Mouse (Mus musculus): ENCODE results near the gene Xdh.

Xdh gene

DNA sequence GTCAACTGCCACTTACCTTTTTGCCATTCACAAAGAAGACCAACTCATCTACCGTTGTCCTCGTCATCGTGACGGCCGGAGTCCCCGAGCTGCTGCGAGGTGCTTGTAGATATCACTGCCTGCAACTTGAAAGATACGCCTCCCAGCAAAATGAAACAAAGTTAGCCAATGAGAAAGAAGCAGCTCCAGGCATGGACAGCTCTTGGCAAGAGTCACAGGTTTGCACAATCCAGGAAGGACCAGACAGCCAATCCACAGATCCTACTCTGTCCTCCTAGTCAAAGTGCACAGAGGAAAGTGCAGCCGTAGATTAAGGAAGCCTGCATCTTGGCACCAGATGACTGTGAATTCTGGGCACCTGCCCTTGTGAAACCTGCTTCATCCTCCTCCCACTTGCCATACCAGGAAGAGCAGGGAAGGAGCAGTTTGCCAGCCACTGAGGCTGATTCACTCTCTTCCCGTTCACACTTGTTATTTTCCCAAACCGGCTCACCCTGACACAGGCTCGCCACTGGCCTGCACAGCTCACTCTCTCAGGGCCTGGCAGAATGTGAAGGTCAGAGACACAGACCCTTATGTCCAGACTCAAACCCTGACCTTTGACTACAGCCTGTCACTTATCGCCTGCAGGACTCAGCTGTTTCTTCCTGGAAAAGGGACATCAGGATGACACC lies at the start of gene Xdh:
TSS of gene Xdh (minus strand) at position 135 of the 674 bp plus-strand sequence.
- no peak for DNase-seq (ENCODE audit: low spot score)

DNA sequence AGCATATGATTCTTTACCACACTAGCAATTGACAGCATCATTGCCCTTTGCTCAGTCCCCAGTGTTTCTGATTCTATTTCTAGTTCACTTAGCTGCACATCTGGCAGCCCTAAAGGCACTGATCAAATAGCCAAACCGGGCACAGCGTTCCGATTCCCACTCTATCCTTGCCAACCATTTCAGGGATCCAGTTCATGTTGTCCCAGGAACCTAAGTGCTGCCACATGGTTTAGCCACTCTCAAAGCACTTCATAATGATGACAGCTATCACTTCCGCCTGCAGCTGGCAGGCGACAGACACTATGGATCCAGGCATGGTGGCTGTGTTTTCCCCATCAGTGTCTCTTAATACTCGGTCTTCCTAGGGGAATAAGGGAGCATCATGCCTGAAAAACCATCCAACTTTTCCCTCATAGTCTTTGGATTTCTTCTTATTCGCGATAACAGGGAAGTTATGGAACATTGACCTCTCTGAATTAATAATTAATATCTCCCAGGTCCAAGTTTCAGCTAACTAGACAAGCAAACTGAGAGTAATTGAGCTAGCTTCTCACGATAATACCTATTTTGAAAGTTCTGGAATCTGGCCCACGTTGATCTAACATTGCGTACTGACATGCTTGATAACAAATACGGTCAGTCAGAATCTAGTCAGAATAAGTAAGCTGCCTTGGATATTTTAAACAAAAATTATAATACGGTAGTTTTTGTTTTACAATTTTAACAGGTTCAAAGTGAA lies 46.1 kb upstream of the Xdh start:
- no peak for DNase-seq (ENCODE audit: low spot score)

DNA sequence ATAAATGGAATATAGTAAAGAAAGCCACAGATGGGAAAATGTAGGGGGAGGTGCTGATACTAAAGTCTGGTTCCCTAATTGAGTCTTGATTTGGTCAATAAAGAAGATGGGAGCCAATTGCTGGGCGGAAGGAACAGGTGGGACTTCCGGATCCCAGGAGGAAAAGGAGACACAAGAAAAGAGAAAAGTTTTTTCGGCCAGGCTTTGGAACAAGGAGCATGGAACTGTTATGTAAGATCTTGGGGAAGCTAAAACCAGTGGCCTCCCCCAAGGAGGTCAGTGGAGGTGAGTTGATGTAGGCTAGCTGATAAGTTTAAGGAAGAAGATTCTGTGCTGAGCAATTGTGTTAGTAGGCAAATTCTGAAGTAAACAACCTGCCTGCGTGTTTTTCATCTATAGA lies 41.3 kb upstream of the Xdh start:
- DNase-seq (ENCODE audit: low spot score) = no peak

DNA sequence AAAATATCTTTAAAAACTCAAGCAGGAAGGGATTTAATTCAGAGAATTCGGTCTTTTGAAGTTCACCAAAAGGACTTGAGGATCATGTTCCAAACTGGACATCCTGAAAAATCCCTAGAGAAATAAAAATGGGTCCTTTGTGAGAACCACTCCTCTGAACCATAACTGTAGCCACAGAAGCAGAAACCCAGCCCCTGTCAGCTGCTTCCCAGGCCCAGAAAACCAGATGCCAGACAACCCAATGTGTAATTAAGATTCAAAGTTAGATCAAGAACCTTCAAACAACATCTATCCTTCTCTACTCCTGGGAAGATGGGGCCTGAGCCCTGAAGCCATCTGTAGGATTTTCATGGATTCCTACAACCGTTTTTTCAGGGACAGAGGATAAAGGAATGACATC lies 36.6 kb upstream of the Xdh start:
- no peak for DNase-seq (ENCODE audit: low spot score)

DNA sequence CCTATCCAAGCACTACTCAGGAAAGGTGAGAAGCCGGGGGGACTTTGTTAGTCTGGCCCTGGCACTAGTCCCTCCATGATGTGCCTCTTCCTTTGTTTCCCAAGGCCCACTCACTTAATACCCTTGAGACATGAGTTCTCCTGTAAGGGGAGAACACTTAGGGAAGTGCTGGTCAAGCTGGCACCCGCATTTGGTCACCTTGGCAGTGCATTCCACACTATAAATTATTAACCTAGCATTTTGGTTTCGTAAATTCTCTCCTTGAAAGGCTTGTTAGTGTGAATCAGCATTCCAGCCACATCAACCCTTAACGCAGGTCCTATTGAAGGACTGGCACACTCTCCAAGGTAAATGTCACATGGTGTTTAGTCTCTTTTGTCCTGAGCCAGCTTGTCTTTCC lies 35.9 kb upstream of the Xdh start:
- DNase-seq (ENCODE audit: low spot score) = no peak

DNA sequence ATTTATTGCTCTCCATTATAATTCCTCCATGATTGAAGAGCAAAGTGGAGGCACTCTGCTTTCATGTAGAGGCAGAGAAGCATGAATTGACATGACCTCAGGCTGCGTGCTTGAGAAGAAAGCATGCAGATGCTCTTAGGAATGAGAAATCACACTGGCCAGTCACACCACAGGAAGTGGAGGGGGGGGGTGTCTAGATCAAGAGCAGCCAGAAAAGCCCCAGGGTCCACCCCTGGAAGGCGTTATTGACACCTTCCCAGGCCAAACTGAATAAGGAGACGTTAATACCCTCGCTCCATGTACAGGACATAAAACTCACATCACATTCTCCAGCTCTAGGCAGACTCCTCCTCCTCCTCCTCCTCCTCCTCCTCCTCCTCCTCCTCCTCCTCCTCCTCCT lies 34.5 kb upstream of the Xdh start:
- DNase-seq (ENCODE audit: low spot score) = peak; percentile 19

DNA sequence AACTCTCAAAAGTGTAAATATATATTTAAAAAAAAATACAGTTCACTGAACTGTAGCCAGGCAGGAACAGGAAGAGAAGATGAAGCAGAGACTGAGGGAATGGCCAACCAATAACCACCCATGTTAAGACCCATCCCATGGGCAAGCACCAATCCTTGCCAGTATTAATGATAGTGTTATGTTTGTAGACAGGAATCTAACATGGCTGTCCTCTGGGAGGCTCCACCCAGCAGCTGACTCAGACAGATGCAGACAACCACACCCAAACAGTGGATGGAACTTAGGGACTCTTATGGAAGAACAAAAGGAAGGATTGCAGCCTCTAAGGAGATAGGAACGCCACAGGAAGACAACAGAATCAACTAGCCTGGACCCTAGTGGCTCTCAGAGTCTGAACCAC lies 32.9 kb upstream of the Xdh start:
- no peak for DNase-seq (ENCODE audit: low spot score)

DNA sequence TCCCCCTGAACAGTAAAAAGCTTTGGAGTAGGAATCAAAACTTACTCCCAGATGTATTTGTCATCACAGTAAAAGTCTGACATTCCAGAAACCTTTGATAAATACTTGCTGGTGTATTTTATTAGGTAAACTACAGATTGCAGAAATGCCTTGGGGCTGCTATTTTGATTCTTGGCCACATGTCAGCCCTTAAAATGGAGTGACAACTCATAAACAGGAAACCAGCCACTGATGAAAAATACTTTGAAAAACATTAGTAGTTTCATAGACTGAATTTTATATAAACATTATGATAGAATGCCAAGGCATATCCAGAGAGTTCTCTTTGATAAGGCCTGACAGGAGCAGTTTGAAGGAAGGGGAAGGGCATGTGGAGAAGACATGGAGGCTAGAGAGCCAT lies 26.1 kb upstream of the Xdh start:
- DNase-seq (ENCODE audit: low spot score) = no peak

DNA sequence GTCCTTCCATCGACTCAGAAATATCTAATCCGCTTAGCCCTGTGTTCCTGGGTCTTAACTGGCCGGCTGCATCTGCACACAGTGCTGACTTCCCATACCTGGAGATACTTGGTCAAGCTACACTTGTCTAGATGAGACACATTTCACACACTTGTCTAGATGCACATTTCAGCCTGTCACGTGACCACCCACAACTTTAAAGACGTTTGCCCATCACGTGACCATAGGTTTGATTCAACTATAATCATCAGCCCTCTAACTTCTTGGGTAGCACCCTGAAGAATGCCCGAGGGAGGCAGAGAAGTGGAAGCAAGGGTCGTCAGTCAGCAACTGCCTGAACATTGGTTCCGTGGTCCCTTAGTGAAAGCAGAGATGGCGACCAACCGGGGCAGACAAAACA lies 22.7 kb upstream of the Xdh start:
- DNase-seq (ENCODE audit: low spot score) = no peak

DNA sequence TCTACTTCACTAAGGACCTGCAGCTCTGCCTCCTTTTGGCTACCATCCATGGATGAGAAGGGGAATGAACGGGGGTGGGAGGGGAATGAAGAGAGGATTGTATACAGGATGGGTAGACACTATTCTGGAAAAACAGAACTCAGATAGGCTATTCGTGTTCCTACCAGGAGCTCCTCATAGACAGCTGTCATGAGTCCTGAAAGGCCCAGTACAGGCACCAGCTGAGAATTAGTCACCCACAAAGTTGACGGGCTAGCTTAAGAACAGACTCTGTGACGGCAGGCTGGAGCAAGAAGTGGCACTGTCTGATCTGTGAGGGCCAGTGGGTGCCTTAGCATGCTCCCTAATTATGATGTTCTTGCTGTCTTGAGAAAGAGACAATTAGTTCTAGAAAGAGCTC lies 21.3 kb upstream of the Xdh start:
- DNase-seq (ENCODE audit: low spot score) = no peak

DNA sequence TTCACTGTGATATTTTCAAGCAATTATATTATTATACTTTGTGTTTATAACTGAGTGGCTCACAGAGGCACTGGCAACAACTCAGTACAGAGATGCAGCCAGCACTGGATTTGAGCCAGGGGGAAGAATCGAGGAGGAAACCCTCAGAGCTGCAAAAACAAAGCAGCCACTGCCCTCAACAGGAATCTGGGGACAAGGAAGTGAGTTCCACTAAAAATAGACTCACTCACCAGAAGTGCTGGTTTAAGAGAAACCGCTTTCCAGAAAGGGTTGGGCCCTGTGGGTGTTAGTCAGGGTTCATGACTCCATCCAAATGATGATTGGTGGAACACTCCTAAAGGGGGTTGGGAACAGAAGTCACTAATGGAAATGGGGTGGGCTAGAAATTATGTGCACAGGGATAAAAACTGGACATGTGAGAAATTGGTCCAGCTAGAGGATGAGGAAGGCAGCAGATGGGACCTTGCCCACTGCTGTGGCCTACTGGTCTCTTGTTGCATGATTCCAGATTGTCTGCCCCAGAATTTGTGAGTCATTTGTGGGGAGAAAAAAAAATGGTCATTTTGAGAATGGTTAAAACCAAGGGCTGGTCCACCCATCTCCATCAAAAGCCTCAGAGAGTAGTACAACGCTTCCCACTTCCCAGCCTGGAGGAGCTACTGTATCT lies 20.5 kb upstream of the Xdh start:
- no peak for DNase-seq (ENCODE audit: low spot score)

DNA sequence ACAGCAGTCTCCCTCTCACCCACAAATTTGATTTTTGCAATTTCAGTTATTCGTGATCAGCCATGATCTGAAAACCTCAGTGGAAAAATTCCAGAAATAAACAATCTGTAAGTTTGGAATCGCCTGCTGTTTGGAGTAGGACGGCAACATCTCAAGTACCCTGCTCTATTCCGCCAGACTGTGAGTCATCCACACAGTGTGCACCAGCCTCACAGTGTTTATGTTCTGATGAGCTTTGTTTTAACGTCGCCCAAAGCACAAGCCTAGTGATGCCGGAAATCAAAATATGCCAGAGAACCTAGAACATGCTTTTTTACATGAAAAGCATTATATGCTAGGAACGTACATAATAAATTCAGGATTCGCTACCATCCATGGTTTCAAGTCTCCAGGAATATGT lies 14.9 kb upstream of the Xdh start:
- no peak for DNase-seq (ENCODE audit: low spot score)

DNA sequence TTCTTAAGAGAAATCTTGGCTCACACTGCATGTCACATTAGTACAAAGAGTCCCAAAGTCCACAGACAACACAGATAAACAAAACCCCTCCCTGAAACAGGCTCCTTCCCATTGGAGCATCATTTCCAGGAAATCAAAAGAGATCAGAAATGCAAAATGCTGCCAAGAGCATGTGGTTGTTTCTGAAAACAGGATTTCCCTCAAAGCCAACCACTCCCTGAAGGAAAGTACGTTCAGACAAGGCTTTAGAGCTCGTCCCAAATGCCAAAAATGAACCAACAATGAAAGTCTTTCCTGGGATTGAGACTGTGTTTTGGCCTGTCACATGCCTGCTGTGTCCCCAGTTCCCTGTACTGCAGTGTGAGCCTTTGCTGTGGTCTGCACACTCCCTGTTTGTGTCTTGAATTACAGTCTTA lies 12.6 kb upstream of the Xdh start:
- no peak for DNase-seq (ENCODE audit: low spot score)

DNA sequence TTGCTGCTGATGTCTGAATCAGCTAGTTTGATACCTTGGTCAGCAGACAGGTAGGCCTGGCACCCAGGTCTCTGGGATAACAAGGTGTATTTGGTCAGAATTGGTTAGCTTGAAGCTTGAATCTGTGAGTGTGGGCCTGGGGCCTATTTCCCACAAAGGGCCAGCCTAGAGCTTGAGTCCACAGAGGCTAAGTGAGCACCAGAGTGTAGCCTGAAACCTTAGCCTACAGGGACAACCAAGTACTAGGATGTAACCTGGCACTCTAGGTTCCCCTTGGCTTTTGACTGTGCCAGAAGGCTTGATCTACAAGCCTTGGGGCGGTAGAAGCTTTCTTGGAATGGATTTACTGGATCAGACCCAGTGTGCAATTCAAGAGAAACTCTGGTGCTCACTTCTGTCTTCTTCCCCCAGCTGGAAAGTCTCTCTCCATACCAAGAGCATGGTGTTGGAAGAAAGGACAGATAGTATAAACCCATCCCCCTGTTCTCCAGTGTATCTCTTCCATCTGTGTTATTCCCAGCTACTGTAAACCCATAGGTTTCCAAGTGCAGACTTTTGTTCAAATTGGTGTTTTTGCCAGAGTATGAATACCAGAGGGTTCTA lies 11.9 kb upstream of the Xdh start:
- no peak for DNase-seq (ENCODE audit: low spot score)

DNA sequence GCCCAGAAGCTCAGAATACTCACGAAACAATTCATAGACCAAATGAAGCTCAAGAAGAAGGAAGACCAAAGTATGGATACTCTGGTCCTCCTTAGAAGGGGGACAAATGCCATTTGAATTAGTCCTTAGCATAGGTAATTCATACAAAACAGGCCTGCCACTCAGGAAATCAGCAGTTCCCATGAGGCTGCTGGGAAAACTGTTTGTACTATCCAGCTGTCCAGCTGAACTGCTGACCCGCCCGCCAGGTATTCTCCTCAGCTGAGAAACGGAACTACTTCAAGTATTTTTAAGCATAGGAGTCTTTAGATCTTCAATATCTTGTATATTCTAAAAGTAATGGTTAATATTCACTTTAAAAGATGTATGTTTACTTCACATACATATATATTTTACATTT lies 10.7 kb upstream of the Xdh start:
- DNase-seq (ENCODE audit: low spot score) = no peak

DNA sequence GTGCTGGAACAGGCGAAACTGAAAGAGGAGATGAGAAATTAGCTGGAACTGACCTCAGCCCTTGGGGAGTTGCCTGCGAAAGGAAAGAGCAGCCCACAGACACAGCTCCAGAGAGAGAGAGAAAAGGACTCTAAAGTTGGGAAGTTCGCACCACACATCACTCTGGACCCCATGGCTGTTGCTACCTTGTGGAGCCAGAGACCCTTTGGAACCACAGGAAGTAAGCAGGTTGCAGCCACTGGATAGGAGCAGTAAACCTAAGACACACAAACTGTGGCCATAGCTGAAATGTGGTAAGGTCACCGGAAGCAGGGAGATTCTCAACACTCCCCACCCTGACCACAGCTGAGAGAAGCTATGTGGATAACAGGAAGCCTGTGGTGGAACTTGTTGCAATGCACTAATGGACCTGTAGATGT lies 2.1 kb upstream of the Xdh start:
- no peak for DNase-seq (ENCODE audit: low spot score)

DNA sequence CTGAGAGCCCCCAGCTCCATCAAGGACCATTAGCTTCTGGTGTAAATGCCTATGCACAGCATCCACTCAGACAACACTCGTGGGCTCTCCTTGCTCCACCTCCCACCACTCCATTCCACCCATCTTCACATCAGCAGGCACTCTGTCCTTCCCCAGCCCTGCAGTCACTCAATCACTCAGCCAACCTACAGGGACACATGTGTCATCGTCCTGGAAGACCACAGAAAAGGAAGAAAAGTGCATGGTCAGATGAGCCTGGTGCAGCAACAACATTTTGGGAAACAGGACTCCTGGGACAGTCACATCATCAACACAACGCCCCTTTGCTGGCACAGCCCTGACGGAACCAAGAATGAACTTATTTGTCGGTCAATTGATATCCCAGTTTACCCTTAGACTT lies 974 bp upstream of the Xdh start:
- no peak for DNase-seq (ENCODE audit: low spot score)

DNA sequence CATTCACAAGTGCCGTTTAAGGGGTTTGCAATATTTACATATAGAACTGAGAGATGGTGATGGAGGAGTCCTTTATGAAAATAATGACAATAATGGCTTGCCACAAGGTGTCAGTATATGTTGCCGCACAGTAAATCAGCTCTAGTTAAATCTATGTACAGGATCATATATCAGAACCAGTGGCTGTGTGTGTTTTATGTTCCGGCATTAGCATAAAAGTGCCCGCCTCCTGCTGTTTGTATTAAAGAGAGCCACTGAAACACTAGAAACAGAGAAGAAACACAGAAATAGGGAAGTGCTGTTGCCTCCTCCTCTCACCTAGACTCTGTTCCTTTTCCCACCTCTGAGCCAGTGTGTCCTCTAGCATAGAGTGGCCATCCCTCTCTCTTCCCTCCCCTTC lies 498 bp downstream of the Xdh start:
- no peak for DNase-seq (ENCODE audit: low spot score)

DNA sequence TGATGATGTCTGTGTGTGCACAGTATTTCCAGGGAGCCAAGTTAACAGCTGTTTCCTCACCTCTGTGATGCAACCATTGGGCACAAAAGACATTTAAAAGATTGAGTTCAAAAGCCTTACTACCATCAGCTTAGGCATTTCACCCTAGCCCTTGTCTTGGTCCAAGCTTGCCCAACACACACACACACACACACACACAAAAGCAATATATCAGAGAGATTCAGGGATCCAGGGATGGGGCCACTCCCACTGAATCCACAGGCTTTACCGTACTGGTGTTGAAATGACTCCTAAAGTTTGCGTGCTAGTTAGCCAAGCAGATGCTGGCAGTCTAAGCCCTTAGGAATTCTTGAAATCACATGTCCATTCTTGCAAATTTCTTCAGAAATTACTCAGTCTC lies 1.2 kb downstream of the Xdh start:
- DNase-seq (ENCODE audit: low spot score) = no peak

DNA sequence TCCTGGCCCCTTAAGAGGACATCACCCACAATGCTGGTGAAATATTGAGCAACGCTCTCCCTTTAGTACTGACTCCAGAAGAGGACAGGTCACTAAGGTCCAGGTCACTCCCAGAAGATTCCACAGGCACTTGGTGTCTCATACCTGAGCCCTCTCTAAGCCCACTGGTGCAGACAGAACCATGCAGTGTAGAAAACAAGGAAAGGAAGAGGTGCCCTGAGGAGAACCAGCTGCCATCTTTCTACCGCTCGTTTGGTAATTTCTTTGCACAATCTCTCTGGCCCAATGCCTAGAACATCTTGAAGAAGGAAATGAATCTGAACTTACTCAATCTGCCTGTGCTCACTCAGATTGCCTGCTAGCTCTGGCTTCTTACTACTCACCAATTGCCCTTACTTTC lies 2.0 kb downstream of the Xdh start:
- DNase-seq (ENCODE audit: low spot score) = no peak

DNA sequence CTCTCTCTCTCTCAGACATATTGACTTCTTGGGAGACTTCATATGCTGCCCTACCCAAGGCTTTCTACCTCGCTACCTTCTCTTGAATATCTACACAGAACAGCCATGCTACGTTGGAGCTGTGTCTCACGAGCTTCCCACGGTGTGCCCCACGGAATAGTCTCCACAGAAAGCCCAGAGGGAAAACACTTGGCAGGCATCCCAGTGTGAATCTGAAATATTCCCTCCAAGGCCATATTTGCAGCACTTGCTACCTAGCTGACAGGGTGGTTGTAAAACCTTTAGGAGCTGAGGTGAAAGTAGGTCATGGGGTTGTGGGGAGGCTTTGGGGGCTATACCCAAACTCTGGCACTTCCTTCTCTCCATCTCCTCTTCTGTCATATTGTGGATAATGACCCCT lies 3.1 kb downstream of the Xdh start:
- no peak for DNase-seq (ENCODE audit: low spot score)

DNA sequence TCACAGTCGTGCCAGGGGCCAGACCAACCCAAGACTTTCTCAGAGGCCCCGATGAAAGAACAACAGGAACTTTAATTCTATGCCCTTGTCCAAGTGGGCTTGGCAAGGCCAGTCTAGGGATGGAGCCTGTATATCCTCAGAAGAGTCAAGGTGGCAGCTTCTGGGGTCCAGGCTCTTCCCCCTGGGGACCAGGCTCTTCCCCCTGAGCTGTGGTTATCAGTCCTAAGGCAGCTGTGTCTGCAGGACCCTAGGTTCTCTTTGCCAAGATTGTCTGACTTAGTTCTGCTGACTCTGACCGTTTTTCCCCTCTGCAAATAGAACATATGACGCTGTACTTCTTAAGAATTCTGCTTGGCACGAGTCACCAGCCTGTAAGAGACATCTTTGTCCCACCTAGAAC lies 5.3 kb downstream of the Xdh start:
- DNase-seq (ENCODE audit: low spot score) = no peak
